Mouse (Mus musculus): Measurements from ENCODE around the gene Cpd.

Gene Cpd

GRCm38 (mm10) chr11:76846878-76847222 lies at the start of gene Cpd:
Gene Cpd, minus strand, starts transcription at chr11:76847018.
- DNase-seq = peak; percentile 97

GRCm38 (mm10) chr11:76896360-76896759 lies 49.5 kb upstream of the Cpd start:
- peak; percentile 35 for DNase-seq

GRCm38 (mm10) chr11:76894240-76894639 lies 47.4 kb upstream of the Cpd start:
- DNase-seq = peak; percentile 73

GRCm38 (mm10) chr11:76893570-76893969 lies 46.8 kb upstream of the Cpd start:
- DNase-seq = peak; percentile 52

- no peak for DNase-seq
Measured at GRCm38 (mm10) chr11:76892972-76893371, 46.2 kb upstream of the Cpd start.

GRCm38 (mm10) chr11:76891738-76892349 lies 45.0 kb upstream of the Cpd start:
- no peak for DNase-seq

- DNase-seq = no peak
Measured at GRCm38 (mm10) chr11:76891171-76891570, 44.4 kb upstream of the Cpd start.

- DNase-seq = peak; percentile 61
Measured at GRCm38 (mm10) chr11:76889339-76890164, 42.7 kb upstream of the Cpd start.

GRCm38 (mm10) chr11:76884451-76884850 lies 37.6 kb upstream of the Cpd start:
- no peak for DNase-seq

- DNase-seq = no peak
Measured at GRCm38 (mm10) chr11:76879816-76880215, 33.0 kb upstream of the Cpd start.

- no peak for DNase-seq
Measured at GRCm38 (mm10) chr11:76874766-76875165, 27.9 kb upstream of the Cpd start.

- DNase-seq = no peak
Measured at GRCm38 (mm10) chr11:76873865-76874264, 27.0 kb upstream of the Cpd start.

GRCm38 (mm10) chr11:76872556-76873234 lies 25.9 kb upstream of the Cpd start:
- DNase-seq = no peak

- no peak for DNase-seq
Measured at GRCm38 (mm10) chr11:76861185-76861584, 14.4 kb upstream of the Cpd start.

- no peak for DNase-seq
Measured at GRCm38 (mm10) chr11:76859261-76859660, 12.4 kb upstream of the Cpd start.

GRCm38 (mm10) chr11:76858781-76859180 lies 12.0 kb upstream of the Cpd start:
- no peak for DNase-seq

- DNase-seq = peak; percentile 38
Measured at GRCm38 (mm10) chr11:76857111-76857510, 10.3 kb upstream of the Cpd start.

GRCm38 (mm10) chr11:76856601-76857000 lies 9.8 kb upstream of the Cpd start:
- no peak for DNase-seq

- DNase-seq = no peak
Measured at GRCm38 (mm10) chr11:76854475-76855341, 7.9 kb upstream of the Cpd start.

- DNase-seq = no peak
Measured at GRCm38 (mm10) chr11:76851512-76851911, 4.7 kb upstream of the Cpd start.

GRCm38 (mm10) chr11:76849596-76849995 lies 2.8 kb upstream of the Cpd start:
- no peak for DNase-seq

GRCm38 (mm10) chr11:76848081-76848480 lies 1.3 kb upstream of the Cpd start:
- no peak for DNase-seq

GRCm38 (mm10) chr11:76847354-76847753 lies 536 bp upstream of the Cpd start:
- DNase-seq = no peak
